Mouse (Mus musculus) gastrocnemius, adult 2 months (tissue): ENCODE results near the gene Gnmt. TPM values are rescaled to one million over a fixed set of nuclear protein-coding genes. Genes with fewer than 3 reads are reported as not detected.
A peak's percentile ranks its signal among the peaks of the same experiment; 100 is the strongest.

Source experiments
- DNase-seq: peaks from one replicate; pipeline ENCODE4 v3.0.0; 2022
- H3K27ac ChIP-seq: fragments of 200-600 bp; 2 replicates; pipeline ENCODE4 v1.8.1; 2022; ENCODE audit warnings: mild to moderate bottlenecking
- H3K4me3 ChIP-seq: fragments of 200-600 bp; 2 replicates; pipeline ENCODE4 v1.8.1; 2022; ENCODE audit warnings: mild to moderate bottlenecking, moderate library complexity
- CTCF ChIP-seq: fragments of 200-600 bp; IDR thresholded peaks from 2 replicates; pipeline ENCODE4 v1.8.1; 2022; ENCODE audit warnings: antibody characterized with exemption, mild to moderate bottlenecking, moderate library complexity
- intact Hi-C: fragments of 180-260 bp; cut with DNase I; formaldehyde crosslinking; loops from one replicate; pipeline ENCODE4 v1.15.1; 2025
- total RNA-seq, 2 experiments: library from RNA; stranded (reverse); gene quantifications; 2 replicates each; pipeline ENCODE4 v1.2.3; 2021

Gene Gnmt
- total RNA-seq, 2 experiments from 2014 or later = 1.7 to 4.8 TPM

DNA sequence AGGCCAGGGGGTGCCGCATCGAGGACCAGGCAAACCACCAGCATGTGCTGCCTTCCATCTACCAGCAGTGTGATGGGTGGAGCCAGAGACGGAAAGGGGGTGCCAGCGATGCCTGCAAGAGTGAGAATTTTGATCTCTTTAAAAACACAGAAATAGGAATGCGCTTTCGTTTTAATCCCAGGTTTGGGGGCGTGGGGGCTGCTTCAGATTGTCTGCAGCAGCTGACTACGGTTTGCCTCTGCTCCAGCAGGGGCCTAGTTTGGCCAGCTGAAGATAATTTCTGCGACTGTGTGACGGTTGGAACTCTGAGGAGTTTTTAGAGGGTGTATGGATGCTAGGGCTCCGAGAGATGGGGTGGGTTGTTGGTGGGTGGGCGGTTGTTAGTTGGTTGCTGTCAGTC is 29.8 kb upstream of the Gnmt start:
- Histone ChIP-seq H3K27ac (no peak overlapping the region), H3K4me3 (no peak overlapping the region)
- intact Hi-C loops = no loop called here
- no peak for DNase-seq
- TF ChIP-seq CTCF = no peak

DNA sequence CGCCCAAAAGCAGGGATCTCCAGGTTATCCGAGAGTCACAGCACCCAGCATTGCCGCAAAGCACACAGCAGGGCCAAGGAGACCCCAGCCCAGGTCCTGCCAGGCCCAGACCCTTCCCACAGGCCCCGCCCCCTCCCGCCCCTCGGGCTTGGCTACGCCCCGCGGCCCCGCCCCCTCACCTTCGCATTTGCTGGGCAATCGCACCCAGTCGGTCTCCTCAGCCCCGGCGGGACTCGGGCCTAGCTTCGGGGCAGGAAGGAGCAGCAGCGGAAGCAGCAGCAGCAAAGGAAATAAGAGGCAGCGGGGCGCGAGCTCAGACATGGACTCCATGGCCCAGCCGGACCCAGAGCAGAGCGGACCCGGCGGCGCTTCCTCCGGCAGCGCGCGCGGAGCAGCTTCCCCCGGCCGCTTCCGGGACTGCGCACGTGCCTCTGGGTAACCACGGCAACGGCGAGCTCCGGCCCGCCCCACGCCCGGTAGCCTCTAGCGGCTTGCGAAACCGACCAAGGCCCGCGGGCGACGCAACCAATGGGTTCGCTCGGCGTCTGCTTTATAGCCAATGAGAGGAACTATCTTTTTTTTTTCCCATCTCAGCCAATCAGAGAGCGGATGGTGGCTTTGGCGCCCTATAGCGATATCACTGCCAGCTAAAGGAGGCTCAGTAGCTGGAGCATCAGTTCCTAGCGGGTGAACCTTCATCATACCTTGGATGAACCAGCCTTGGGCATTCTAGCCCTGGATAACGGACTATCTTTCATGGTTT is 23.0 kb upstream of the Gnmt start, which contains the start of gene Cnpy3:
TSS of gene Cnpy3 (minus strand) at position 421 of the 763 bp plus-strand sequence.
- Histone ChIP-seq H3K27ac (peak within 1 kb of the TSS; percentile 91), H3K4me3 (peak within 1 kb of the TSS; percentile 87)
- peak; percentile 99 for DNase-seq
- intact Hi-C loops = loop anchor here (5.0 kb wide), 1 partner anchor 70 kb away; the partner anchor contains the start of gene Klhdc3
- TF ChIP-seq CTCF = no peak

DNA sequence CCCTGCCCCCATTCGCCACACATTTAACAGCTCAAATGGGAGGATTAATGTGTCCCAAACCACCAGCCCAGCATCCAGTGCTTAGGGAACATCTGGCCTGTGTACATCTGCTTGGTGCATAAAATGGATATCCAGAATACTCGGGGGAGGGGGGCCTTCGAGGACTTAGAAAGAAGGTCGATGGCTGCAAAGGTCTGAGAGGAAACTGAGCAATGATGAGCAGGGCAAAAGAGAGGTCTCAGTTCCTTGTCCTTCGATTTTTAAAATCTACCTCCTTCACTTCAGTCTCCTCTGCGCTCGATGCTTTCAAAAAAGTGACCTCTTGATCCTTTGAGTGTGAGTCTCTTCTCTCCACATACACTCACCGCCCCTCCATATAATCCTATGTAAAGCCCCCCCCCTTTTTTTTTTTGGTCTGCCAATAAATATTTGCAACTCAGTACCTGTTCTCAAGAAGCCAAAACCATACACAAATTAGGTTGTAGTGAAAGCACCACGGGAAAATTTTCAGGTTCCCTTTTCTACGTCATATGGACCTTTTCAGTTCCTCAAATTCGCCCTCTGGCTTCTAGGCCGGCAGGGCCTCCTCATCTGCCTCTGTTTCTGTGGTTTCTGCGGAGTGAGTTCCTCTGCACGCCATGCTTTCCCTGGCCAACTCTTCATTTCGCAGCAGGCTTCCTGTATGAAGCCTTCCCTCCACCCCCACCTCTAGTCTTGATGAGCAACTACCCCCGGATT is 22.3 kb upstream of the Gnmt start:
- no peak for TF ChIP-seq CTCF
- DNase-seq = no peak

DNA sequence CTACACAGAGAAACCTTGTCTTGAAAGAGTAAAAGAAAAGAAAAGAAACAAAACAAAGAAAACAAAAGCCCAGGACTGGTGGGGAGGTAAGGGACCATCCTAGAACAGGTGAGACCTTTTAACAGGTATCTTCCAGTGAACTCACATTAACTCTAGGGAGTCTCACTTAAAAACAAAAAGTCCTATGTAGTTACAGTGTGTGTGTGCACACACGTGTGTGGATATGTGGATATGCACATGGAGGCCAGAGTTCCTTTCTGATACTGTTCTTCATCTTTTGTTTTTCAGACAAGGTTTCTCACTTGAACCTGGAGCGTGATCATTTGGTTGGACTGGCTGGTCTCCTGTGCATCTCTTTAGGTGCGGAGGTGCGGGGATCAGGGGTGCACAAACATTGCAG is 21.6 kb upstream of the Gnmt start:
- peak overlapping the region; percentile 87 for H3K4me3 ChIP-seq

More for the DNA sequence above, 22.3 kb upstream of the Gnmt start:
- H3K27ac ChIP-seq = peak overlapping the region; percentile 91
- intact Hi-C loops = loop anchor here (5.0 kb wide), 1 partner anchor 69 kb away; the partner anchor contains the start of gene Klhdc3
- peak overlapping the region; percentile 87 for H3K4me3 ChIP-seq

DNA sequence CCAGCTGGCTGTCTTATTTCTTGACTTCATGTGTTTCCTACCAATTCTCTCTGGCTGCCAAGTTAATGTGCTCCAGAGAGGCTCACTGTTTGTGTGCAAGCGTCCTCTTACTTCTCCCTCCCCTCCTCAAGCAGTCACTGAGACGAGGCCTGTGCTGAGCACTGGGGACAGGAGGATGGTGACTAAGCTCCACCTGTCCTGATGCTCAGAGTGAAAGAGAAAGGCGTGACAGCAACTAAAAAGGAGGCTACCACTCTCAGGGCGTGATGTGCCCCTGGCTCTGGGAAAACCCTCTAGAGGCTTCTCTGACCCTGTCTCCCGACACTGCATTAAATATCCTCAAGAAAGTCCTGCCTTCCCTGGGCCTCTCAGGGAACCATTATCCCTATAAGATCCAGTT is 20.3 kb upstream of the Gnmt start:
- no peak overlapping the region for H3K27ac ChIP-seq
- intact Hi-C loops = no loop called here
- no peak for TF ChIP-seq CTCF
- no peak for DNase-seq
- no peak overlapping the region for H3K4me3 ChIP-seq

More for the DNA sequence above, 21.6 kb upstream of the Gnmt start:
- TF ChIP-seq CTCF = no peak
- intact Hi-C loops = loop anchor here (5.0 kb wide), 1 partner anchor 68 kb away; the partner anchor contains the start of gene Klhdc3
- DNase-seq = no peak
- H3K27ac ChIP-seq = peak overlapping the region; percentile 91; the same call in 1 of the 2 replicates

DNA sequence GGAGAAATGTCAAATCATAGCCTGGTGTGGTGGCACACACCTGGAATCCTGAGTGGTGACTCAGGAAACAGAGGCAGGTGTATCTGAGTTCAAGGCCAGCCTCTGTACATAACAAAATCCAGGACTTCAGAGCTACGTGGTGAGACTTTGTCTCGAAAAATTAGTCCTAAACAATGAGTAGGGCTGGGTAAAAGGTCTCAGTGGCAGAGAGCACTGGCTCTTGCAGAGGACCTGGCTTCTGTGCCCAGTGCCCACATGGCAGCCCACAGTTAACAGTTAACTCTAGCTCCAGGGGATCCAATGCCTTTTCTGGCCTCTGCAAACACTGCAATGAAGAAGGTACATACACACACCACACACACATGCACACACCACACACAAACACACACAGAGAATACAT is 18.8 kb upstream of the Gnmt start:
- Histone ChIP-seq H3K27ac (no peak overlapping the region), H3K4me3 (no peak overlapping the region)
- TF ChIP-seq CTCF = no peak
- DNase-seq = no peak
- intact Hi-C loops = no loop called here

DNA sequence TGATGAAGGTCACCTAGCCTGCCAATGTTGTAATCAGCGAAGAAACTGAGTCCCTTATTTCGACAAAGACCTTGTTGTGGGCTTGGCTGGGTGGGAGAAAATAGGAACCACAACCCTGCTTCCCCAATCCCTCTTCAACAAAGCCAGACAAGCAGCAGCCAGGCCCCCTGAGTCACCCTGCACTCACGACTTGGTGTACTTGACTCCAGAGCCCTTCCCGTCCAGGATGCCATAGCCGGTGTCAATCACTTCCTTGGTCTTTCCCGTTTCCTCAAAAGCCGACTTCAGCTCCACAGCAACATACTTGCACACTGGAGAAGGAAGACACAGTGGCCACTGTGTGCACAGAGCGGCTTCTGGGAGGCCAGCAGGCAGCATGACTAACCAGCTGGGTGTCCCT is 18.3 kb upstream of the Gnmt start:
- no peak overlapping the region for H3K4me3 ChIP-seq
- intact Hi-C loops = no loop called here
- H3K27ac ChIP-seq = no peak overlapping the region
- no peak for DNase-seq
- TF ChIP-seq CTCF = no peak

DNA sequence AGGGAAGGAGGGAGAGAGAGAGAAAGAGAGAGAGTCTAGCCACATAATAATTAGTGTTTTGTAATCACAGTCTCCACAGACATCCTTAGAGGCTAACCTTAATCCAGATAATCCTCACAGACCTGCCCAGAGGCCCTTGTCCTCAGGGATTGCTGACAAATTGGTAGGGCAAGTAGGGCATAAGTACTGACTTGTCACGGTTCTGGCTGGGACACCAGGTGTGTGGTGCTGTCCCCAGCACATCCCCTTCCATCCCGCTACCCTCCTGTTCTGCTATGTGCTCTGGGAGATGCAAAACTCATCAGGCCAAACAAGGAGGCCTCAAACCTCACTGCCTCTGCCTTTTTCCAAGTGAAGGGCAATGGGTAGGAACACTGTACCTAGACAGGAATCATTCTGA is 16.5 kb upstream of the Gnmt start:
- Histone ChIP-seq H3K4me3 (no peak overlapping the region), H3K27ac (no peak overlapping the region)
- intact Hi-C loops = no loop called here
- TF ChIP-seq CTCF = no peak
- no peak for DNase-seq

DNA sequence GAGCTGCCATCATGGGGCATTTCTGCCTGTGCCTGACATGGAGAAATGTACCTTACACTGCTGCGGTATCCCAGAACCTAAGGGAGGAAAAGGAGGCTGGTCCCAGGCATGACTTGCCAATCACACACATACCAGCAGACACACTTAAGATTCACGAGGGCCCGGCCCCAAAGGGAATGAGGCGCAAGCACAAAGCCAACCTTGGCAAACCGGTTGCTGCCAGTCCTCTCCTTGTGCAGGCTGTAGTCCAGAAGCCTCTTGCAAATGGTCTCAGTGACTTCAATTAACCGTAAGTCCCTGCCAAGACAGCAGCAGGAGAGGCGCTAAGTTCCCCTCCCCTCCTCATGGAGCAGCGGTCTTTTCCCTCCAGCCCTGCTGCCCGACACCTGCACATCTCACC is 14.0 kb upstream of the Gnmt start:
- TF ChIP-seq CTCF = no peak
- DNase-seq = no peak
- intact Hi-C loops = no loop called here
- no peak overlapping the region for H3K27ac ChIP-seq
- no peak overlapping the region for H3K4me3 ChIP-seq

DNA sequence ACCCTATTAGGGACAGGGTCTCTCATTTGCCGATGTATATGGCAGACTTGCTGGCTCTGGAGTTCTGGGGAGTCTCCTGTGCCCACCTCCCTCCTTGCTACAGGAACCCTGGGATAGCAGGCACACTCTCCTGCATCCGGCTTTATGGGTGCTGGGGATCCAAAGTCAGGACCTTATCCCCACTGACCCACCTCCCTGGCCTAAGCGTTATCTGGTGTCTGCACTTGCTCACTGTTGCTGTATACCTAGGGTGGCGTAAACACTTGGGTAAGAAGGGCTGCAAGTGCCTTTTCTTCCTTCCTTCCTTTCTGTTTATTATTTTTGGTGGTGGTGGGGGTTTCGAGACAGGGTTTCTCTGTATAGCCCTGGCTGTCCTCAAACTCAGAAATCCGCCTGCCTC is 12.3 kb upstream of the Gnmt start:
- no peak for DNase-seq
- Histone ChIP-seq H3K27ac (no peak overlapping the region), H3K4me3 (no peak overlapping the region)
- intact Hi-C loops = no loop called here
- no peak for TF ChIP-seq CTCF

DNA sequence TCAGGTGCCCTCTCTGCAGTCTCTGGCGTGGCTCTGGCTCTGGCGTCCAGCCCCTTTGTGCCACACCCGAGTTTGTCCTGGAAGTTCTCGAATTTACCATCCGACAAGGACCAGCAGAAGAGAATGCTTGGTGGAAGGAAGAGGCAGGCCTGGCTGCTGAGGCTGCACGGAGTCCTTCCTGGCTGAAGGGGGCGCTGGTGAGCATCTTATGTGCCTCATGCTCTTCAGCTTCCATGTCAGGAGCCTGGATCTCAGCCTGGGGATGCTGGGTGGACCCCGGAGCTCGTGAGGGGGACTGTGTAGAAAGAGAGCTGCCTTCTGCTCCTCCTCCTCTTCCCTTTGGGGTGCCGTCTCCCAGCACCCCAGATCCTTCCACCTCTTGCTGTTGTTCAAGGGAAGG is 7.2 kb upstream of the Gnmt start:
- TF ChIP-seq CTCF = peak; percentile 51
- Histone ChIP-seq H3K27ac (no peak overlapping the region), H3K4me3 (no peak overlapping the region)
- intact Hi-C loops = no loop called here
- DNase-seq = no peak

DNA sequence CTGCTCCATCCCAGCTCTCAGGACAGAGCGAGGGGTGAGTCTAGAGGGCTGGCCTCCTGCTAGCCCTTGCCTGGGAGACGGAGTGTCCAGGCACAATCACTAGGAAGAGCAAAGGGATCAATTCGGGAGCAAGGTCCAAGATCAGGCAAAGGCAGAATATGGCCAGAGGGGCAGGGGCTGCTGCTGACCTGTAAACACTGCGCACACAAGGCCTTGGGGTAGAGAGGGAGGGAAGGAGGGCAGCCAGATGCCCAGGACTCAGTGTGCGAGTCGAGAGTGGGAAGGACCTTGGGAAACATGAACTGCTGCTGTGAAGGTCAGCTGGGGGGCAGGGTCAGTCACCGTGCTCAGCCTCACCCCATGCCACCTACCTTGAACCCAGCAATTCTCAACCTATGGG is 6.3 kb upstream of the Gnmt start:
- no peak overlapping the region for H3K27ac ChIP-seq
- no peak for DNase-seq
- intact Hi-C loops = no loop called here
- no peak for TF ChIP-seq CTCF
- no peak overlapping the region for H3K4me3 ChIP-seq

DNA sequence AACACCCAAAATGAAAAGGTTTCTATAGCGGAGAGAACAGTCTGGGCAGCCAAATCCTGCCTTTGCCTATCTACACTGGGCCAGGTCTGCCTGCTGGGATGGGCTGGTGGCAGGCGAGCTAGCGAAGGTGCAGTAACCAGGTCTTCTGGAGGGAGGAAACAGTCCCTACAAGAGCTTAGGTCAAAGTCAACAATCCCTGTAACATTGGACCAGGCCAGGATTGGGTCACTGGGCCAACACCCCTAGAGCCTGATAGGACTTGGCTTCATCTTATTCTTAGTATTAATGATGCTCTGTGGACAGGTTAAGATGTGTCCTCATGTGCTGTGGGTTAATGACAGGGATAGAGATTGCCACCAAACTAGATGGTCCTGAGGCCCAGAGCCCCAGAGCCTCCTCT is 5.1 kb upstream of the Gnmt start:
- H3K4me3 ChIP-seq = no peak overlapping the region
- no peak for DNase-seq
- intact Hi-C loops = no loop called here
- TF ChIP-seq CTCF = no peak
- H3K27ac ChIP-seq = no peak overlapping the region
